Mouse (Mus musculus): ENCODE measurements around the gene Slc15a4.

The Slc15a4 gene

DNA sequence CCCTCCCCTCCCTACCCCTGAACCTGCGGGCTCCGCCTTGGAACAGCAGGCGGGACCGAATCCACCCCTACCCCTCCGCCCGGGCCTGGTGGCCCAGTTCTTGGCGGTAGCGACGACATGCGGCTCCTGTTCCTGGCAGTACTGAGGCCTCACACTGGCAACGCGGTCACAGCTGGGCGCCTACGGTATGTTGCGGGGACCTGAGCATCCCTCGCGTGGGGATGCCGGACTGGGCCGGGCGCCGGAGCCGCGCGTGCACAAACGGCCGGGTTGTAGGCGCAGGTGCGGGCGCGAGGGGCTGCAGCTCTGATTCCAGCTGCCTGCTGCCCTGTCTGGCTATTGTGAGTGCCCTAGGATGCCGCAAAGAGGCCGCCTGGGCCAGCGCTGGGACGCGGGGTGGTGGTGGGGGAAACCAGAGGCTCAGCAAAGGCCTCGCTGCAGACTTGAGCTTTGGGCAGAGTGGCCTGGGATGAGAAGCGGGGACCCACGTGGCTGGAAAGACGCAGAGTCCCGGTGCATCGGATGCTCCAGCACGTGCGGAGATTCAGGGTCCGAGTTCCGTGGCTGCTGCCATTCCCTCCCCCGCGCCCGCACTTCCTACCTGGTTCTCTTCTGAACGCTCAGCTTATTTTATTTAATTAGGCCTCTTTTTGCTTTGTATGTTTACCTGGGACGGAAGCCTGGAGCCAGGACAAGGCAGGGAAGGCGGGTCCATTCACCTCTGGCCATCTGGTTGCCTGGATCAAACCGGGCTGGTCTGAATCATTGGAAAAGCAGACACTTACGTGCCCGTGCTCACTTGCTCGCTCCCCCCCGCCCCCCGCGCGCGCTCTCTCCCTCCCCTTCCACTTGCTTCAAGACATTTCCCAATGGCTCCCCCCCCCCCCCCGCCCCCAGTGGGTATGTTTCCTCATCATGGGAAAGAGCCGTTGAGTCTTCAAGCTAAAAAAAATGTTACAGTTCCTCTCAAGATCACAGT is at the start of gene Slc15a4, which contains the start of gene Glt1d1:
Slc15a4 (minus strand) TSS at position 731 of the 979 bp plus-strand sequence.
Glt1d1 (plus strand) TSS at position 96 of the 979 bp plus-strand sequence.
- no peak for DNase-seq (ENCODE audit: low spot score)

DNA sequence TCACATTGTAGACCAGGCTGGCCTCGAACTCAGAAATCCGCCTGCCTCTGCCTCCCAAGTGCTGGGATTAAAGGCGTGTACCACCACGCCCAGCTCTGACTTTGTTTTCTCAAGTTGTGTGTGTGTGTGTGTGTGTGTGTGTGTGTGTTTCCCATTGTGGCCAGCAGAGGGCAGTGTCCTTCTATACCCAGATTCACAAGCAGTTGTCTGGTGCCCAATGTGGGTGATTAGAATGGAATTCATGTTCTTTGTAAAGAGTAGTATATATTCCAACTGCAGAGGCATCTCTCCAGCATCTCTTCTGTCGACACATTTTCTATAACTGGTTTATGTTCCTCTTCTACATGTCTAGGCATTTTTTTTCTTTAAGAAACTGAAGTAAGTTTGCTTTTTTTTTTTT is 45.8 kb upstream of the Slc15a4 start:
- no peak for DNase-seq (ENCODE audit: low spot score)

DNA sequence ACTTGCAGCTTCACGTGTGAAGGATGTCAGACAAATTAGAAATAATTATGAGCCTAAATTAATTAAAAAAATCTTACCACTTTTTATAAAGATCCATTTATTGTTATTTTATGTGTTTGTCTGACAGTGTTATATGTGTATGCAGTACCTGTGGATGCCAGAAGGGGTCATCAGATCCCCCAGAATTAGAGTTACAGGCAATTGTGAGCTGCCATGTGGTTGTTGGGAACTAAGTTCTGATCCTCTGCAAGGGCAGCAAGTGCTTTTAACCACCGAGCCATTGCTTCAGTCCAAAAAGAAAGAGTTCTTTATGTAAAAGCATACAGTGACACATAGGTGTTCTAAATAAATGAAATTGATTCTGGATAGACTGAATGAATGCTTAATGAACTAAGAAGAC is 44.9 kb upstream of the Slc15a4 start:
- no peak for DNase-seq (ENCODE audit: low spot score)

DNA sequence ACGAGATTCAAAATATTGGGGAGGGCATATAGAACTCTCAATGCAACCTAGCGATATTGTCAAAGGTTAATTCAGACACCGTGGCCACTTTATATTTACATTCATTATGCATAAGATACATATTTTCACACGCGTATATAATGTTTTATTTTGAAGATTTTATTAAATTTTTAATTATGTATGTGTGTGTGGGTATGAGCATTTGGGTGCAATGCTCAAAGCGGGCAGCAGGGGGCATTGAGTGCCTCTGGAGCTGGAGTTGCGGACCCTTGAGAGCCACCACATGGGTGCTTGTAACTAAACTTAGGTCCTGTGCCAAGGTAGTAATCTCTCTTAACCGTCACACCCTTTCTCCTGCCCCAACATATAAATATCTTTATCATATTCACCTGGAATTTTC is 41.2 kb upstream of the Slc15a4 start:
- no peak for DNase-seq (ENCODE audit: low spot score)

DNA sequence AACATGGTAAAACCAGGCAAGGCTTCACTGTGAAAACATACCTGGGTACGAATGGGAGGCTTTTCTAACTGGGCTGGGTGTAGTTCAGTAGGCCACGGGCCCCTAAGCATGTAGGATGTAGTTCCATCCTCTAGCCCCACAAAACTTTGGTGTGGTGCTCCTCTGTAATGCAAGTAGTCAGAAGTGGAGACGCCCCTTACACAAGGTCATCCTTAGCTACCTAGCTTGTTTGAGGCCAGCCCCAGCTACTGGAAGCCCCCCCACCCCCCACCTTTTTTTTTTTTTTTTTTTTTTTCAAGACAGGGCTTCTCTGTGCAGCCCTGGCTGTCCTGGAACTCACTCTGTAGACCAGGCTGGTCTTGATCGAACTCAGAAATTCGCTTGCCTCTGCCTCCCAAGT is 28.3 kb upstream of the Slc15a4 start:
- no peak for DNase-seq (ENCODE audit: low spot score)

DNA sequence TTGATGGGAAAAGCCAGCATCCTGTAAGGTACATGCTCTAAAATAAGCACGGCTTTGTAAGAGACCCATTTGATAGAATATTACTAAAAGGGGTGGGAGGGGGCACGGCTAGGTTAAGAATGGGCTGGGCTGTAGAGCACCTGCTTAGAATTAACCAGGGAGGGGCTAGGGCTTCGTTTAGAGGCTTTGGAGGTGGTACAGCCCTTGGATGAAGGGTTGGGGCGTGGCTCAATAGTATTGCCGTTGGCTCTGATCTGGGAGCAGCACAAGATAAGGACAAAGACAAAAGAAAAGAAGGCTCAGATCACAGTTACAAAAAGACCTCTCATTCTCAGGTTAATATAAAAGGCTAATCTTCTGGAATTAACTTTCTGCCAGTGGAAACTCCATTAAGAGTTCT is 27.6 kb upstream of the Slc15a4 start:
- DNase-seq (ENCODE audit: low spot score): no peak

DNA sequence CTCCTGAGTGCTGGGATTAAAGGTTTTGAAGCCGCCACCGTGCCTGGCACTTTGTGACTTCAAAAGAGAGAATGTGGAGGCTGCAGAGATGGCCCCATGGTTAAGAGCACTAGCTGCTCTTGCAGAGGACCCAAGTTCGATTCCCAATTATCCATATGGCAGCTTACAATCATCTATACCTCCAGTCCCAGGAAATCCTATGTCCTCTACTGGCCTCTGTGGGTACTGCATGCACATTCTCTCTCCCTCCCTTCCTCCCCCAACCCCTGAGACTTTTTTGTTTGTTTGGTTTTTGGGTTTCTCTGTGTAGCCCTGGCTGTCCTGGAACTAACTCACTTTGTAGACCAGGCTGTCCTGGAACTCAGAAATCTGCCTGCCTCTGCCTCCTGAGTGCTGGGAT is 26.6 kb upstream of the Slc15a4 start:
- DNase-seq (ENCODE audit: low spot score): no peak

DNA sequence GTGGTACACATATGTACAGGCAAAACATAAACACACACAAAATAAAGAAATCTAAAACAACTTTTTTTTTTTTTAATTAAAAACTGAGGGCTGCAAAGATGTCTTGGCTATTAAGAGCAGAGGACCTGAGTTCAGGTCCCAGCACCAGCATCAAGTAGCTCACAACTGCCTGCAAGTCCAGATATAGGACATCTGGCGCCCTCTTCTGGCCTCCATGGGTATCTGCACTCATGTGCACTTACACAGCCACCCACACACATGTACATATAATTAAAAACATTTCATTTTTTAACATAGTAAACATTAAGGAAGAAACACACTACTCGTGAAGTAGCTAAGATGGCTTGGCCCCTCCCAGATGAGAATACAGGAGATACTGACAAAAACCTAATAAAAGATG is 25.6 kb upstream of the Slc15a4 start:
- no peak for DNase-seq (ENCODE audit: low spot score)

DNA sequence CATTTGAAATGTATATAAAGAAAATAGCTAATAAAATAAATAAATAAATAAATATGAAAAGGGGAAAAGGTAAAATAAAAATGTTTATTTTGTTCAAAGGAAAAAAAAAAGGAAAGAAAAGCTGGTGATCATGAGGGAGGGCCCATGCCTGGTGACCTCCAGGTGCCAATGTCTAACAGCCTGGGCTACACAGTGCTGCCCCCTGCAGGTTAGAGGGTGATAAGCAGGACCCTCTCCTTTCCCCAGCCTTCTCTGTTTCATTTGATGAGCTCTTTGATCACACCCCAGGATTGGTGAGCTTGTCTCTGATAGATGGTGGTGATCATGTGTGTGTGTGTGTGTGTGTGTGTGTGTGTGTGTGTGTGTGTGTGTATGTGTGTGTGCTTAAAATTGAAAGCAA is 16.4 kb upstream of the Slc15a4 start:
- no peak for DNase-seq (ENCODE audit: low spot score)

DNA sequence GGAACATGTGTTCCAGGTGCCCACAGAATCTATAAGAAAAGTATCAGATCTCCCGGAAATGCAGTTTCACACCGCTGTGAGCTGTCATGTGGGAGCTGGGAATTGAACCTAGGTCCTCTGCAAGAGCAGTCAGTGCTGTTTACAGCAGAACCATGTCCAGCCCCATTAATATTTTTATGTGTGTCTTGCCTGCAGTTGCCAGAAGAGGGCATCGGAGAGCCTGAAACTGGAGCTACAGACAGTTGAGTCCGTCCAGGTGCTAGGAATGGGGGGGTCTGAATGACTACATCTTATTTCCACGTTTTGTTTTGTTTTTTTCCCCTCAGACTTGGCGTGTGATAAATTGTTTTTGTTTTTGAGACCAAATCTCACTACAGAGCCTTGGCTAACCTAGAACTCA is 15.3 kb upstream of the Slc15a4 start:
- DNase-seq (ENCODE audit: low spot score): no peak

DNA sequence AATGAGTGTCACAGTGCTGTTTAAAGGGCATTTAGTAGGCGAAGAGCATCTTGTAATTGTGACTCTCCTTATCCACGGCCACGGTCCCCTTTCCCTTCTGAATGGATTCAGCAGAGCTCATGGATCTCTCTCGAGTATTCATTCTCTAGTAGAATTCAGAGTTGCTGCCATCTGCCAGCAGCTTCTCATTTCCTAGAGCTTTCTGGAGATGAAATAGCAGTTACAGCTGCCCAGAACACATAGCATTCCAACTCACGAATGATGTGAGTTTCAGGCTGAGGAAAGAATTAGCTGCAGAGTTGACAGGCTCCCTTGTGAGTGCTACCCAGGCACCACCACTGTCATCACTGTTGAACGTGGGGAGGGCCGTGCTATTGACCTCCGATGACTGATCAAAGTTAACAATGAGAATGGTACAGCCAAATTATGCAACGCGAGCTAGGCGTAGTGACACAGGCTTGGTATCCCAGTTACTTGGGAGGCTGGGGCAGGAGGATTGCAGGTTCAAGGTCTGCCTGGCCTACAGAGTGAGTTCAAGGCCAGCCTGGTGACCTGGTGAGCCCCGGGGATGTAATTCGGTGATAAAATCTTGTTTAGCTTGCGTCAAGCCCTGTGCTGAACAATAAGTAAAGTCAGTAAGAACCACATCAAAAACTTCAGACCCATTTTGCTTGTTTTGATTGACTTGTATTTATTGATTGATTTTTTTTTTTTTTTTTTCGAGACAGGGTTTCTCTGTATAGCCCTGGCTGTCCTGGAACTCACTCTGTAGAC is 8.7 kb upstream of the Slc15a4 start:
- no peak for DNase-seq (ENCODE audit: low spot score)

DNA sequence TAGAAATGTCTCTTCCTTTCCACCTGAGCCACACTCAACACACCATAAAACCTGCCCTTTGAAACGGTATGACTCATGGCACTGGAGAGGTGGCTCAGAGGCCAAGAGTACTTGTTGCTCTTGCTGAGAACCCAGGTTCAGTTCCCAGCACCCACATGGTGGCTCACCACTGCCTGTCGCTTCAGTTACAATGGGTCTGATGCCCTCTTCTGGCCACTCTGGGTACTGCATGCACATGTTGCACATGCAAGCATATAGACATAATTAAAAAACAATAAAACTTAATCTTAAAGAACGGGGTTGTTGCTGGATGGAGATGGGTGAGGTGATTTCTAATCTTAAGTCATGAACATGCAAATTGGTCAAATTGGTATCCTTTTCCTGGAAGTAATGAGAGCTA is 7.7 kb upstream of the Slc15a4 start:
- DNase-seq (ENCODE audit: low spot score): no peak

DNA sequence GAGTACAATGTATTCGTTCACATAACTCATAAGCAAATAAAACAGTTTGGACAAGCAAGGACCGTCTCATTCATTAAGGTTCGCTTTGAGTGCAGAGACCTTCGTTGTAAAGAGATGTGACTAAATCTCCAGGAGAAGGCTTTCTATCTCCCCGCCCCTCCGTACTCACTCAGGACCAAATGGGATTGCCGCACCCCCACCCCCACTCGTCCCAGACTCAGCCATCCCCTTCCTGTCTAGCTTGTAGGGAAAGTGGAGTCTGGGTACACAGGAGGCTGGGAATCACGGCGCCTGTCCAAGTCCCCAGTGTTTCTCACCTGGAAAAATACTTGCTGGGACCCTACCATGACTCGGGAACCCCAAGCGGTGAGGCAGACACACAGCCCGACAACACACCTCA is 6.9 kb upstream of the Slc15a4 start:
- DNase-seq (ENCODE audit: low spot score): no peak

DNA sequence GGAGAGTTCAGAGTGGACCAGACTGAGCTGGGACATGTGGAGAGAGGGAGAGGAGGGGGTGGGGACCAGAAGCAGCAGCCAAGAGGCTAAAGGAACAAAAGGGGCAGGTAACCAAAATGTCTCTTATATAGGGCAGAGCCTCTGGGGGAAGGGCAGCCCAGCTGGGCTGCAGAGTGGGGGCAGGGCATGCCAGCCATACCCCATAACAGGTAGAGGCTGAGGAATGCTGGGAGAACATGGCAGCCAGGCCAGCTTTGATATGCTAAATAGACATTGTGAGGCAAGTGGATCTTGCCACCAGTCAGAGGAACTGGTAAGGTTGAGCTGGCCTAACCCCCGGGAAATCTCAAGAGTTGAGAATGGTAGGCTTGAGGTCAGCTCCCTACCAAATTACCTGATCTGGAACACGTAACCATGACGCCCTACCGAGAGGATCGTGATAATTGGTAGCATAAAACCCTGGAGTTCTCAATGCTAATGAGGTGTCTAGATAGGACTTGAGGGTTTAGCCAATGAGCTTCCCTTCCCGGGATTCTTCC is 6.4 kb upstream of the Slc15a4 start:
- DNase-seq (ENCODE audit: low spot score): no peak

DNA sequence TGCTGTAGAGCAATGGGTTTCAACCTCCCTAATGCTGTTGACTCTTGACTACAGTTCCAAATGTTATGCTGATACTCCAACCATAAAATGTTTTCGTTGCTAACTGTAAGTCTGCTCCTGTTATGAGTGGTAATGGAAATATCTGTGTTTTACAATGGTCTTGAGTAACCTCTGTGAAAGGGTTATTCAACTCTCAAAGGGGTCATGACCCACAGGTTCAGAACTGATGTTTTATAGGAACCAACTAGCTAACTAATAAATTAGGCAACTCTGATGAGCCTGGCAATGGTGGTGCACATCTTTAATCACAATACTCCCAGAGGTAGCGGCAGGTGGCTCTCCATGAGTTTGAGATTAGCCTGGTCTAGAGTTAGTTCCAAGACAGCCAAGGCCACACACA is 5.5 kb upstream of the Slc15a4 start:
- no peak for DNase-seq (ENCODE audit: low spot score)

DNA sequence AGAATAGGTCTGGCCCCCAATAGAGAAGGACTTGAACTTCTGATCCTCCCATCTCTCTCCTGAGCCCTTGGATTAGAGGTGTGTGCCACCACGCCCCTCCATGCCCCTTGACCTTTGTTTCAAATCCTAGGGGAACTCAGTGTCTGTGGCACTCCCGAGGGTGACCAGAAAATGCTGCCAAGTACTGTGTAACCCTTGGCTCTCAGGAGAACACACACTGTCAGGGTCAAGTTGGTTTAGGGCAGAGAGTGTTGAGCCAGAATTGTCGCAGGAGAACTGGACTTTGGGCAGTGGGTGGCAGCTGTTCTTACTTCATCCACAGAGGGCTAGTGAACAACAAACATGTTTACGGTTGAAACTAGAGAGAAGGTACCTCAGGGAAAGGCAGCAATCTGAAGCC is 4.9 kb upstream of the Slc15a4 start:
- DNase-seq (ENCODE audit: low spot score): no peak

DNA sequence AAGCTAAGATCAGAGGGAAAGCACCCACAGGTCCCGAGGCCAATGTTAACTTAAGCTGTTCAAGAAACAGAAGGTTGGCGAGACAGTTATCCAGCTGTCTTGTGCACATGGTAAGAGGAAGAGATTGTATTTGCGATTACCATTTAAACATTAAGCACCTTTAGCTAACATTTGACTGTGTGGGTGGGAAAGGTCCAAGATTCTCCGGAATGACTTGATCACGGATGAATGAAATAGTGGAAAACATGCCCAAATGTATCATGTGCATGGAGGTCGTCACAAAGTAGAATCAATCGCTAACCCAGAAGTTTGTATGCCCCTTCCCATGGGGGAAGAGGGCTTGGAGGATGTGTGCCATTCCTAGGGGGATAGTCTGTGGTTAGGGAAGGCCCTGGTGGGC is 969 bp upstream of the Slc15a4 start:
- DNase-seq (ENCODE audit: low spot score): no peak

DNA sequence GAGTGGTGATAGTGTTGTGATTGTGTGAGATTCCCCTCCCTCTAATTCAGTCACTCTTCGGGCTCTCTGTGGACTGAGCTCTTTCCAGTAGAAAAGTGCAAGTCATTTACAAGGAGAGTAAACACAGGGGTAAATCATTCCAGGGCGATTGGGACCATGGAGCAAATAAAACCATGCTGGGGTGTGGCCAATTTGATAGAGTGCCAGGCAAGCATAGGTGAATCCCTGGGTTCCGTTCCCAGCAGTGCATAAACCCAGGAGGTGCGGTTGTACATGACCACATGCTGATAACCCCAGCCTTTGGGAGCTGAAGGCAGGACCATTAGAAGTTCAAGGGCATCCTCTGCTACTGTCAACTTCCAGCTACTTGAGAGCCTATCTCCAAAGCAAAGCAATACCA is 491 bp upstream of the Slc15a4 start:
- DNase-seq (ENCODE audit: low spot score): no peak

DNA sequence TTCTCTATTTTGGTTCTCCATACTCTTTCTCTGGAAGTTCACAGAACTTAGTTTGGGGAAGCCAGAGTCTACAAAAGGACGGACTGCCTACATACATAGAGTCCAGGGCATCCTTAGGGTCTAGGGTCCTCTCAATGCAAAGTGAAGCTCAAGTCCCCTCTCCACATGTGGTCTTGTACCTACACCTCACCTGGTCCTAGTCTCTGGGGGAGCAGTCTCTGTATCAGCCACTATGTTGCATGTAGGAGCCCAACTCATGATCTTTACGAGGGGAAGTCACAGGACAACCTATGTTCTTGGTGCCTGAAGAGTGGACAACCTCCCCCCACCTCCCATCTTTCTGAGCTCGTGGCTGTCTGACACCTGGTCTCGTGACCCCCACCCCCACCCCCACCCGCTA is 1.0 kb downstream of the Slc15a4 start:
- no peak for DNase-seq (ENCODE audit: low spot score)

DNA sequence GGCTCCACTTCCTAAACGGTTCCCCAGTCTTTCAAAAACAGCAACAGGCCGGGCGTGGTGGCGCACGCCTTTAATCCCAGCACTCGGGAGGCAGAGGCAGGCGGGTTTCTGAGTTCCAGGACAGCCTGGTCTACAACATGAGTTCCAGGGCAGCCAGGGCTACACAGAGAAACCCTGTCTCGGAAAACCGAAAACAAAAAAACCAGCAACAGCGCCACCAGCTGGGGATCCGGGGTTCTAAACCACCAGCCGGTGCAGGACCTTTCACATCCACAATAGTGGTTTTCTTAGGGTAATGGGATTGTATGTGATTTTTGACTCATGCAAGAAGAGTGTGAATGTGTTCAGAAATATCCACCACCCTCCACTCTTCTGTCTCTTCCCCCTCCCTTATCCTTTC is 5.5 kb downstream of the Slc15a4 start:
- no peak for DNase-seq (ENCODE audit: low spot score)

DNA sequence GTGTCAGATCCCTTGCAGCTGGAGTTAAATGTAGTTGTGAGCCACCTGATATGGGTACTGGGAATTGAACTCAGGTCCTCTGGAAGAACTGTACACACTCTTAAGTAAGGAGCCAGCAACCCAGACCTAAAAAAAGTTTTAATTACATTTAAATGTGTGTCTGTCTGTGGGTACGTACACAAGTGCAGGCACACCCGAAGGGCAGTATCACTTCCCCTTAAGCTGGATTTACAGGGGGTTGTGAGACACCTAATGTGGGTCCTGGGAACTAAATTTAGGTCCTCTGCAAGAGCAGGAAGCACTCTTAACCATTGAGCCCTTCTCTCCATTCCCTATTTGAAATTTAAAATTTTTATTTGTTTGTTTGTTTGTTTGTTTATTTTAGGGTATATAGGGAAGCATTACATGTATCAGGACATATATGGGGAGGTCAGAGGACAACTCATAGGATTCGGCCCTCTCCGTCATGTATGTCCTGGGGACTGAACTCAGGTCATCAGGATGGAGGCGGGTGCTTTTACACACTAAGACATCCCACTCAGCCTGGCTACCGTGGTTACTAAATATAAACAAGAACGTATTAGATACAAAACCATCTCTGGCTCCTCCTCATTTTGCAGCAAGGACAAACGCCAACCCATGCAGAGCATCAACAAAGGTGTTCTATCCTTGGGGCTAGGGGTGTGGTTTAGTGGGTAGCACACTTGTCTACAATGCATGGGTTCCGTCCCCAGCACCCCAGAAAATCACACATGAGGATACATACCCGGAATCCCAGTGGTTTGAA is 8.1 kb downstream of the Slc15a4 start:
- no peak for DNase-seq (ENCODE audit: low spot score)

DNA sequence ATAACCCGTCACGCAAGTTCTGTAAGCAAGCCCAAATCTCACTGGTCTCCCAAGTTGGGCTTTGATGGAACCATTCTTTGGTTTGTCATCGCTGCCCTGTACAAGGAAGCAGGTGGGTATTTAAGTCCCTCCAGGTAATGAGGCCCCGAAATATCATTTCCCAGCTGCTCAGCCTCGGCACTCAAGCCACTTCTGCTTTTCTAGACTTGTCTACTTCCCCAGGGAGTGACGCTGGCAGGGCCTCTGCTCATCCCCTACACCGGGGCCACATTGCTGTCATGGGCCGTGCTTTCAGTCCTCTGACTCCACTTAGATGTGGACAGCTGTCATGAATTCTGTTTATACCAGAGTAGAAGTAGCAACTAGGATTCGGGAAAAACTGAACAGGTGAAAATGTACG is 11.6 kb downstream of the Slc15a4 start:
- DNase-seq (ENCODE audit: low spot score): no peak
